Comparison of ENCODE assay signal across 10 mouse cellular contexts in genomic region chr1:153653674-153654073, GRCm38 (mm10). TPM values are rescaled to one million over a fixed set of nuclear protein-coding genes. Genes with fewer than 3 reads are reported as not detected.
DNase-seq lines count a peak whose midpoint lies in the region; ATAC-seq lines count a peak whose summit lies in the region.
"Had no signal": no experiment of that assay in that cellular context is flagged by ENCODE, and none has a peak within 500 bp of the region (broad histone marks: within the 10 kb centered on the region; RNA-seq: fewer than 3 reads in every experiment).

No protein-coding gene starts in this region.

- DNase-seq in cerebellum, adult 9-11 months, result peak; percentile 34
- DNase-seq in cerebellum, postnatal 36 days, result no peak
- no peak for DNase-seq in lung, postnatal 14 days
- no peak for DNase-seq in natural killer cell, adult 2 months (ENCODE audit: low spot score in 2 of 2)
- DNase-seq in ovary, postnatal 14 days (ENCODE audit: low spot score), result no peak
- DNase-seq: thymus, postnatal 14 days had no signal

- H3K9me3 ChIP-seq in lung, embryonic 16.5 days (ENCODE audit: control insufficient read depth, low read length), result no peaks in the 10 kb centered on the region
- H3K9me3 ChIP-seq in limb, embryonic 12.5 days, result no peaks in the 10 kb centered on the region
- no peaks in the 10 kb centered on the region for H3K9me3 ChIP-seq in stomach, embryonic 16.5 days (replicated peaks; ENCODE audit: control insufficient read depth, low read length)

- no peak overlapping the region for H3K9ac ChIP-seq in lung, embryonic 16.5 days (ENCODE audit: low read length)
- no peak overlapping the region; the same call in 1 of the 2 replicates for H3K9ac ChIP-seq in limb, embryonic 12.5 days (replicated peaks)
- no peak overlapping the region for H3K9ac ChIP-seq in stomach, embryonic 16.5 days (ENCODE audit: low read length)
- H3K9ac ChIP-seq: liver, embryonic 14.5 days had no signal

- H3K4me1 ChIP-seq in lung, embryonic 16.5 days (replicated peaks; ENCODE audit: control insufficient read depth, insufficient read depth, low read length), result peaks cover 13% of the 10 kb centered on the region
- H3K4me1 ChIP-seq in limb, embryonic 12.5 days (replicated peaks), result peaks cover 18% of the 10 kb centered on the region
- peaks cover 11% of the 10 kb centered on the region for H3K4me1 ChIP-seq in stomach, embryonic 16.5 days (ENCODE audit: control insufficient read depth, insufficient read depth, low read length)

- H3K27ac ChIP-seq in lung, embryonic 16.5 days (ENCODE audit: low read length), result no peak overlapping the region
- no peak overlapping the region for H3K27ac ChIP-seq in limb, embryonic 12.5 days
- H3K27ac ChIP-seq in stomach, embryonic 16.5 days (ENCODE audit: low read length), result no peak overlapping the region
- H3K27ac ChIP-seq: liver, embryonic 14.5 days had no signal

- peaks cover 15% of the 10 kb centered on the region for H3K27me3 ChIP-seq in lung, embryonic 16.5 days (ENCODE audit: control insufficient read depth, insufficient read depth, low read depth, low read length)
- peaks cover 50% of the 10 kb centered on the region for H3K27me3 ChIP-seq in limb, embryonic 12.5 days
- peaks cover 12% of the 10 kb centered on the region for H3K27me3 ChIP-seq in stomach, embryonic 16.5 days (ENCODE audit: control insufficient read depth, insufficient read depth, low read length)

- 11% methylated on average over 5 of the region's 5 CpGs for WGBS in lung, embryonic 16.5 days
- WGBS in limb, embryonic 12.5 days, result 15% methylated on average over 5 of the region's 5 CpGs
- WGBS in stomach, embryonic 16.5 days, result 12% methylated on average over 5 of the region's 5 CpGs

- H3K36me3 ChIP-seq in lung, embryonic 16.5 days (ENCODE audit: control insufficient read depth, insufficient read depth, low read length), result no peaks in the 10 kb centered on the region
- no peaks in the 10 kb centered on the region for H3K36me3 ChIP-seq in limb, embryonic 12.5 days
- no peaks in the 10 kb centered on the region for H3K36me3 ChIP-seq in stomach, embryonic 16.5 days (ENCODE audit: control insufficient read depth, insufficient read depth, low read length)

- H3K4me3 ChIP-seq in lung, embryonic 16.5 days (ENCODE audit: low read length), result no peak overlapping the region
- peak overlapping the region; percentile 40; the same call in 1 of the 2 replicates for H3K4me3 ChIP-seq in limb, embryonic 12.5 days (replicated peaks)
- no peak overlapping the region for H3K4me3 ChIP-seq in stomach, embryonic 16.5 days (replicated peaks; ENCODE audit: low read length)

- peak; percentile 44; the same call in 1 of the 2 replicates for ATAC-seq in lung, embryonic 16.5 days (ENCODE audit: low read depth)
- no peak for ATAC-seq in limb, embryonic 12.5 days (ENCODE audit: insufficient number of reproducible peaks, insufficient read depth, low FRiP score, low TSS enrichment, low read depth)
- ATAC-seq in stomach, embryonic 16.5 days (ENCODE audit: insufficient read depth, low FRiP score), result no peak

- peak overlapping the region; percentile 50 for H3K4me2 ChIP-seq in lung, embryonic 16.5 days (ENCODE audit: low read depth, low read length)
- H3K4me2 ChIP-seq in limb, embryonic 12.5 days, result peak overlapping the region; percentile 77
- peak overlapping the region; percentile 14; the same call in 1 of the 2 replicates for H3K4me2 ChIP-seq in stomach, embryonic 16.5 days (ENCODE audit: low read depth, low read length)

RNA-seq across cellular contexts. Expression of gene Rgs8, which starts 0.8 kb away (rescaled TPM):
- polyA plus RNA-seq in lung, embryonic 16.5 days (2015; fragmentation: Nextera tagmentation; extraction: Ambion mirVana), result 0.10 and 0.15 TPM in 2 replicates
- 0.81 and 1.4 TPM in 2 replicates for polyA plus RNA-seq in limb, embryonic 12.5 days (2016; fragmentation: Nextera tagmentation; extraction: Ambion mirVana)
- polyA plus RNA-seq in stomach, embryonic 16.5 days (2015; fragmentation: Nextera tagmentation; extraction: Ambion mirVana), result 0.32 and 0.50 TPM in 2 replicates

Comparison
In these comparisons a context has a peak if more than half of its experiments do, and no peak if none do; other contexts are left out.
1. H3K4me2 ChIP-seq: peak in every context shown above with its lines; median percentile 77 in limb, embryonic 12.5 days; 50 in lung, embryonic 16.5 days; 14 in stomach, embryonic 16.5 days.